Mouse (Mus musculus) heart, embryonic 14.5 days (tissue): Measurements from ENCODE around the gene Spry1. TPM values are rescaled to one million over a fixed set of nuclear protein-coding genes. Genes with fewer than 3 reads are reported as not detected.
A peak's percentile ranks its signal among the peaks of the same experiment; 100 is the strongest.

Experiments used
- ATAC-seq: fragments of 200-750 bp; cut with Nextera tagmentation; 2 replicates; pipeline ENCODE4 v1.8.0; 2017; ENCODE audit warnings: low read depth, moderate TSS enrichment; ENCODE audit not compliant: insufficient number of reproducible peaks, insufficient read depth, low FRiP score
- H3K27ac ChIP-seq, 2 experiments: fragments of 200-500 bp in 1 of 2; fragments of 300-500 bp in 1 of 2; sonication (generic) in 1 of 2; replicated peaks in 1 of 2; 2 replicates each; pipeline ENCODE4 v1.5.1; 2012 to 2014; ENCODE audit warnings: low read depth in 2 of 2, low read length in 2 of 2, control low read depth in 1 of 2, mild to moderate bottlenecking in 1 of 2, mixed read lengths in 1 of 2; ENCODE audit not compliant: control insufficient read depth in 1 of 2, insufficient read depth in 1 of 2
- H3K27me3 ChIP-seq: fragments of 300-500 bp; sonication (generic); 2 replicates; pipeline ENCODE4 v1.6.1; 2014; ENCODE audit warnings: mild to moderate bottlenecking, low read length, control low read depth; ENCODE audit not compliant: control insufficient read depth, insufficient read depth
- H3K36me3 ChIP-seq: fragments of 300-500 bp; sonication (generic); 2 replicates; pipeline ENCODE4 v1.6.1; 2014; ENCODE audit warnings: mild to moderate bottlenecking, control low read depth, low read length, mixed read lengths; ENCODE audit not compliant: control insufficient read depth, insufficient read depth
- H3K4me1 ChIP-seq, 2 experiments: fragments of 200-500 bp in 1 of 2; fragments of 300-500 bp in 1 of 2; sonication (generic) in 1 of 2; 2 replicates each; pipeline ENCODE4 v1.6.1; 2012 to 2014; ENCODE audit warnings: low read length in 2 of 2, control low read depth in 1 of 2, mixed read lengths in 1 of 2; ENCODE audit not compliant: control insufficient read depth in 2 of 2, insufficient read depth in 2 of 2
- H3K4me2 ChIP-seq: fragments of 300-500 bp; sonication (generic); 2 replicates; pipeline ENCODE4 v1.6.1; 2014; ENCODE audit warnings: mild to moderate bottlenecking, low read length
- H3K4me3 ChIP-seq, 2 experiments: fragments of 200-500 bp in 1 of 2; fragments of 300-500 bp in 1 of 2; sonication (generic) in 1 of 2; 2 replicates each; pipeline ENCODE4 v1.5.1; 2012 to 2014; ENCODE audit warnings: low read length in 2 of 2, mild to moderate bottlenecking in 2 of 2, control low read depth in 1 of 2, low read depth in 1 of 2, moderate library complexity in 1 of 2; ENCODE audit not compliant: control insufficient read depth in 1 of 2, insufficient read depth in 1 of 2
- H3K9ac ChIP-seq: fragments of 300-500 bp; sonication (generic); 2 replicates; pipeline ENCODE4 v1.6.1; 2014; ENCODE audit warnings: mild to moderate bottlenecking, low read length
- H3K9me3 ChIP-seq: fragments of 300-500 bp; sonication (generic); 2 replicates; pipeline ENCODE4 v1.6.1; 2016; ENCODE audit warnings: low read length, control low read depth; ENCODE audit not compliant: control insufficient read depth
- WGBS: fragments of 180-500 bp; shearing (Covaris S2); extraction: QIAGEN DNeasy Blood & Tissue Kit; methylation state at CpG from one replicate; pipeline ENCODE4 v1.1.7; 2014; 5-methylcytosine and 5-hydroxymethylcytosine counted together
- polyA plus RNA-seq: library from polyadenylated mRNA; unstranded; fragments of >200 nt; fragmentation: Nextera tagmentation; extraction: Ambion mirVana; gene quantifications from 2 replicates; pipeline ENCODE4 v1.2.1, GENCODE M21; 2014

The Spry1 gene
- polyA plus RNA-seq, 1 experiment from 2014 or later, result 8.2 TPM

DNA sequence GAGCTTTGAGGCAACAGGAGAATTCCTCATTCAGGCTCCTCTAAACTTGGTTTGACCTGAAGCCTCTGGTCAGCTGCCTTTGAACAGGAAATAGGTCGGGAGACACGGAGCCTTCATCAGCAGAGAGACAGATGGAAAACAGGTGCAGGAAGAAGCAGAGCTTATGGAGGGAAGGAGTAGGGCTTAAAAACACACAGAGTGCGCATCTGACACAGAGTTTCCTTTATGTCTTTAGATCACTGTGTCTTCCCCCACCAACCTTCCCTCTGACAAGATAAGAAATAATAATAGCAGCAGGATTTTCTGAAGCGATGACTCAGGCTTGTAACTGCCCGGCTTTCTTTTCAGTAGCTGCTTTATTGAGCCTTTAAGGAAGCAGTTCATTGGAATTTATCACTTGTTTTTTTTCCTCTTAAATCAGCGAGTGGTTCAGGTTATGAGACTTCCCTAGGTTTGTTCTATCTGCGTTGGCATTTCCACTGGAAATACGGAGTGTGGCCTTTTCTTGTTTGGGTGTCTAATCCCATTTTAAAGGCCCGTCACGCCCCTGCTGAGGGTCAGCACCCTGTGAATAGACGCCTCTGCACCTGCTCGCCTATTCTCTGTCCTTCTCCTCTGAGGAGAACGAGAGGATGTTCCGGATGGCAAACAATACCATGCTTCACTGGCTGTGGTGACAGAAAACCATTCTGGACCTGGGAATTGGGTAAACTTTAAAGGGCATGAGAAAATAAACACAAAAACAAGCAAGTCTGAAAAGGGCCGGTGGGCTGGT is 32.7 kb downstream of the Spry1 start:
- no peak overlapping the region for H3K27ac ChIP-seq
- no peak overlapping the region for H3K4me3 ChIP-seq
- no peak for ATAC-seq
- H3K27me3 ChIP-seq, result peaks cover 16% of the 10 kb centered on the region; the same call in 1 of the 2 replicates
- peaks cover 12 to 15% of the 10 kb centered on the region in 2 experiments for H3K4me1 ChIP-seq
- peaks cover 18% of the 10 kb centered on the region for H3K9me3 ChIP-seq
- no peak overlapping the region for H3K4me2 ChIP-seq
- WGBS, result 39% methylated on average over 15 of the region's 15 CpGs
- no peak overlapping the region for H3K9ac ChIP-seq
- H3K36me3 ChIP-seq, result no peaks in the 10 kb centered on the region

DNA sequence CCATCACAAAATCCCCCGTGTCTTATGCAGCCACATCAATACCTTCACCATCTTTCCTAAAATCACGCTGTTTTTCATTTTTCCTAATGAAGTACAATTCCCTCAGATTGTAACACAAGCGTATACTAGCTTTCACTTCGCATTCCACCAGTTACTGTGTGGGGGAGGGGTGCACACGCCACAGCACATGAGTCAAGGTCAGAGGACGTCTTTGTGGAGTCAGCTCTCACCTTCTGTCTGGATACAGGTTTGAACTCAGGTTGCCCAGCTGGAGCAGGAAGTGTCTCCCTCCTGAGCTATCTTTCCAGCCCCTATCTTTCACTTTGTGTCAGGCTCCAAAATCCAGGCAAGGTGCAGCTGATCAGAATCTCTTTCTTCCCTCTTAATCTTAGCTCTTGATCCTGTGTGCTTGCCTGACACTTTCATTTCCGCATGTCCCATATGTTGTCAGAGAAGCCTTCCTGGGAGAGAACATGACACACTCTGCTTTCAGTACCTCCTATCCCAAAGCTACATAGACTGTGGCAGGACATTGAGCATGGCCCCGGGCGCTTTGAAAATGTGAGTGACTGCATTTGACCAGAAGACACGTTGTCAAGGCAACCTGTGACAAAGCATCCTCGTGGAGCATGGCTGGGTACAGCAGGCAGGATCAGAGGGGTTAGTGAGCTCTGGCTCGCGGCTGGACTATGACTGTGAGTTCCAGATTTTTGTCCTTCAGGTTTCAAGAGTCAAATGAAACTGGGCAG is 33.9 kb downstream of the Spry1 start:
- Histone ChIP-seq H3K36me3 (no peaks in the 10 kb centered on the region), H3K4me1 (peaks cover 12 to 15% of the 10 kb centered on the region in 2 experiments), H3K4me3 (no peak overlapping the region), H3K27ac (no peak overlapping the region), H3K4me2 (0 out of 2 replicates have a peak overlapping the region, but pooled peaks have one; percentile 7), H3K9me3 (peaks cover 14% of the 10 kb centered on the region), H3K27me3 (peaks cover 20% of the 10 kb centered on the region), H3K9ac (no peak overlapping the region)
- no peak for ATAC-seq
- 62% methylated on average over 13 of the region's 13 CpGs for WGBS

DNA sequence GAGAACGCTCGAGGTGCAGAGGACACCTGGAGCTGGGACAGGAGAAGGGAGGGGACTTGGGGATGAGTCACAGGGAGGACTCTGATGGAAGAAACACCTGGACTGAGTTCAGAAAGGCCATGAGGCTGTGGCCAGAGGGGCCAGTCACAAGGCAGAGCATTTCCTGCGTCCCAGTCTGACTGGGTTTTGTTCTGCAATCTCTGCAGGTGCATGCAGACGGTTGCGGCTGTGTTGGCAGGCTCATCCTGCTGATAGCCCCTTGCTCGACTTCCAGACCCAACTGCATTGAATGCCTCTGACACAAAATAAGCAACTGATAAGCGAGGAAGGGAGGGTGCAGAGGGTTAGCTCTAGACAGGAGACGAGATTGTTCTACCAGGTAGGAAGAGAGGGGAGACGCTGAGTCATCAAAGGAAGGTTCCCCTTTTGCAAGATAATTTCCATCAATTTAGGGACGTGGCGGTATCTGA is 35.3 kb downstream of the Spry1 start:
- H3K4me3 ChIP-seq, result no peak overlapping the region
- WGBS, result 54% methylated on average over 11 of the region's 11 CpGs
- H3K9ac ChIP-seq, result no peak overlapping the region
- H3K4me2 ChIP-seq, result no peak overlapping the region
- no peak for ATAC-seq
- no peaks in the 10 kb centered on the region; the same call in 1 of the 2 replicates for H3K9me3 ChIP-seq
- H3K27me3 ChIP-seq, result peaks cover 24% of the 10 kb centered on the region
- H3K36me3 ChIP-seq, result no peaks in the 10 kb centered on the region
- H3K4me1 ChIP-seq, result peaks cover 12 to 15% of the 10 kb centered on the region in 2 experiments
- no peak overlapping the region for H3K27ac ChIP-seq

DNA sequence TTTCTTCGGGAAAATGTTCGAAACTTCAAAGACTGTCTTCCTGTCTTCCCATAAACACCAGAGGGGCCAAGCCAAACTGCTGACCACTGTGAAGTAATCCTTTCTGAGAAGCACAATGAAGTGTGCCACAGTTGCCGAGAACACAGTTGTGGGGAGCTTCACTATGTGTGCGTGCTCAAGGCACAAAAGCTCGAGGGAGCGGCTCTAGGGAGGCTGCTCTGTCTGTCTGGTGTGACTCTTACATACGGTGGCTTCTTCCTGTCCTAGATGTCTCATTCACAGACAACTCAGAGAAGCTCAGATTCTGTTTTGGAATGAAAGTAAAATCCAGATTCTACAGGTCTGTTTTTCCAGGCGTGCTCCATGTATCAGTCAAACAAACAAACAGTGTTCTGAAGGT is 36.5 kb downstream of the Spry1 start:
- no peak overlapping the region for H3K4me2 ChIP-seq
- no peak overlapping the region for H3K9ac ChIP-seq
- peaks cover 30% of the 10 kb centered on the region for H3K27me3 ChIP-seq
- H3K36me3 ChIP-seq, result no peaks in the 10 kb centered on the region
- 71% methylated on average over 8 of the region's 8 CpGs for WGBS
- no peak for ATAC-seq
- H3K4me1 ChIP-seq, result peaks cover 12 to 15% of the 10 kb centered on the region in 2 experiments
- H3K4me3 ChIP-seq, result no peak overlapping the region
- no peak overlapping the region for H3K27ac ChIP-seq
- H3K9me3 ChIP-seq, result no peaks in the 10 kb centered on the region

DNA sequence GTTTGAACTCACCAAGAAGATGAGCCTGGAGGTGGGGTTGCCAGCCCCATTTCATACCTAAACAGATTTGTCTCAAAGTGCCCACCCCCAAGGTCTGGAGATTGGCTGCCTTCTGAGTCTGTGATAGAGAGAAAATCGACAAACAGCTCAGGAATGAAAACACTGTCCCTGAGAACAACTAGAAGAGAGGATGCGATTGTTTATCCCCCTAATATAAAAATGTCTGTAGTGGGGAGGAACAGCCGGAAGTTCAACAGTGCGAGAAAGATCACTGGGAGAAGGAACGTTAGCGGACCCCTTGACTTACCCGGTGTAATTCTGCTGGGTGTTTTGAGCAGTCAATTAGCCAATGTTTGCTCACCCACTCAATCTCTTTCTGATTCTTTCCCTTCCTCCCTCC is 46.5 kb downstream of the Spry1 start:
- 52% methylated on average over 7 of the region's 7 CpGs for WGBS

DNA sequence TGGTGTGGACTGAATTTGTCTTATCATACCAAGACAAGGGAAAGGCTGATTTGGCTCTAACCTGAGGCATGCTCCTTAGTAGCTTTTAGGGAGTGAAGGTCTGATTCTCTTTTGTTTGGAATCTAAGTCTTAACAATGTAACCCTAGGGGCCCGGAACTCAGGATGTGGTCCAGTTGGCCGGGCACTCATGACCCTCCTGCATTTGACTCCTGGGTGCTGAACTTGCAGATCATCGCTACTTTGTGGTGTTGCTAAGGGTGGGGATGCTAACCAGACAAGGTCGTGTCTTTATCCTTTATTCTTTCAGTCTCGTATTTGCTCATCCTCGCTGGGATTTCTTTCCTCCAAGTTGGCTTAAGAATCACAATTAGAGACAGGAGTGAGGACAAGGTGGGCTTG is 47.0 kb downstream of the Spry1 start:
- H3K9me3 ChIP-seq, result no peaks in the 10 kb centered on the region
- H3K9ac ChIP-seq, result peak overlapping the region; percentile 56
- peak overlapping the region; percentile 77 for H3K4me2 ChIP-seq
- H3K36me3 ChIP-seq, result no peaks in the 10 kb centered on the region
- 27% methylated on average over 6 of the region's 6 CpGs for WGBS
- peak overlapping the region in 1 of 2 experiments; percentile 44; a peak in 1 of 4 replicates for H3K27ac ChIP-seq
- peaks cover 11% of the 10 kb centered on the region; the same call in 1 of the 2 replicates for H3K27me3 ChIP-seq
- peak overlapping the region; percentile 40 to 44 for H3K4me3 ChIP-seq
- H3K4me1 ChIP-seq, result peaks cover 7 to 12% of the 10 kb centered on the region in 2 experiments
- ATAC-seq, result no peak

More for the DNA sequence above, 46.5 kb downstream of the Spry1 start:
- Histone ChIP-seq H3K27ac (no peak overlapping the region), H3K4me1 (peaks cover 7 to 12% of the 10 kb centered on the region in 2 experiments), H3K36me3 (no peaks in the 10 kb centered on the region), H3K27me3 (peaks cover 11% of the 10 kb centered on the region; the same call in 1 of the 2 replicates), H3K9ac (no peak overlapping the region), H3K4me3 (no peak overlapping the region), H3K4me2 (no peak overlapping the region), H3K9me3 (no peaks in the 10 kb centered on the region)
- ATAC-seq, result no peak

DNA sequence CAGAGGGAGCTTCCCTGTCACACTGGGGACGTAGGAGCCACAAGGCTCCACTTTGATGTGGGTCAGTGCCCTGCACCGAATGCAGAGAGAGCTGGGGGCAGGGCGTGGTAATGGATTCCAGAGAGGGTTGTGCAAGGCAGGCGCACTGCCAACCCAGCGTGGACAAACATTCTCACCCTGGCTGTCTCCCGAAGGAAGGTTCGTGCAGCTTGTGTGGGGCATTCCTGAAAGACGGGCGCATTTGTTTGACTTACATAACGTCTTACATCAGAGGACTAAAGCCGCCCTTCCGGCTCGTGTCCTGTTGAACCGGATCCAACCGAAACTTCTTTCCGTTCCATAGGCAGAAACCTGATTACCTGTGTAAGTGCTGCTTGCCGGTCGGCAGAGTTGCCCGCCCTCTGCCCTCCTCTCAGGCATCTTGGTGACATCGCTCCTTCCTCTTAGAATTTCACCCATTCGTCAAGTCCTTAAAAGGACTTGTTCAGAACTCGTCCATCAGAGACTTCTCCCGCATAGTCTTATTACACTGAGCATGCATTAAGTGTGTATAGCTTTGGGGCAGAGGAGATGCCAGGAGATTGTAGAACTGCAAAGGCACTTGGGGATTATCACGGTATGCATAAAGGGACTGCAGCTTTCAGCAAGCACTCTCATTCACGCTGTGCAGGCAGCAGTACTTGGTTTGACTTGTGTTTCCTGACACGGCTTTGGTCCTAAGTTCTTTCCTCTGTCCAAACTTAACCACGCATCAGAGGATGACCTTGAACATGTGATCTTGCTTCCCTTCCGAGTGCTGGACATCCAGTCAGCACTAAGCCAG is 47.6 kb downstream of the Spry1 start:
- ATAC-seq, result no peak
- peak overlapping the region; percentile 56 for H3K9ac ChIP-seq
- WGBS, result 13% methylated on average over 28 of the region's 28 CpGs

More for the DNA sequence above, 47.6 kb downstream of the Spry1 start:
- no peaks in the 10 kb centered on the region for H3K36me3 ChIP-seq
- peaks cover 7 to 12% of the 10 kb centered on the region in 2 experiments for H3K4me1 ChIP-seq
- H3K4me2 ChIP-seq, result peak overlapping the region; percentile 77
- peak overlapping the region; percentile 40 to 44 for H3K4me3 ChIP-seq
- H3K27me3 ChIP-seq, result peaks cover 9% of the 10 kb centered on the region; the same call in 1 of the 2 replicates
- H3K9me3 ChIP-seq, result no peaks in the 10 kb centered on the region
- H3K27ac ChIP-seq, result peak overlapping the region; percentile 33 to 44; a peak in 2 of 4 replicates
